Mouse (Mus musculus) heart, postnatal 36 days (tissue): ENCODE results near the gene Mycbpap. TPM values are rescaled to one million over a fixed set of nuclear protein-coding genes. Genes with fewer than 3 reads are reported as not detected.

ENCODE experiments used
- DNase-seq, 2 experiments: peaks; one replicate each; pipeline ENCODE4 v3.0.0; 2021 to 2022
- intact Hi-C: fragments of 180-260 bp; cut with DNase I; formaldehyde crosslinking; loops from one replicate; pipeline ENCODE4 v1.15.1; 2025
- total RNA-seq, 2 experiments: library from RNA; stranded (reverse); gene quantifications; 2 replicates each; pipeline ENCODE4 v1.2.3; 2021

Gene Mycbpap
- total RNA-seq, 2 experiments from 2014 or later: 0.89 to 1.3 TPM

- no peak for DNase-seq
- intact Hi-C loops: no loop called here
These were observed 37.6 kb downstream of the Mycbpap start for GRCm38 (mm10) chr11:94483921-94484320.

GRCm38 (mm10) chr11:94483436-94483835 lies 38.1 kb downstream of the Mycbpap start:
- DNase-seq: no peak
- intact Hi-C loops: no loop called here

- DNase-seq: no peak
- intact Hi-C loops: no loop called here
These were observed 38.8 kb downstream of the Mycbpap start for GRCm38 (mm10) chr11:94482738-94483137.

- peak in 1 of 2 experiments; percentile 39 for DNase-seq
- intact Hi-C loops: no loop called here
These were observed 39.6 kb downstream of the Mycbpap start for GRCm38 (mm10) chr11:94481963-94482362.

- intact Hi-C loops: no loop called here
- no peak for DNase-seq
These were observed 41.2 kb downstream of the Mycbpap start for GRCm38 (mm10) chr11:94480382-94480781.

- intact Hi-C loops: no loop called here
- no peak for DNase-seq
These were observed 43.9 kb downstream of the Mycbpap start for GRCm38 (mm10) chr11:94477651-94478050.

GRCm38 (mm10) chr11:94475722-94476121 lies 45.8 kb downstream of the Mycbpap start:
- intact Hi-C loops: no loop called here
- no peak for DNase-seq

- no peak for DNase-seq
- intact Hi-C loops: no loop called here
These were observed 47.0 kb downstream of the Mycbpap start for GRCm38 (mm10) chr11:94474544-94474910.

GRCm38 (mm10) chr11:94473707-94474543 lies 47.6 kb downstream of the Mycbpap start, which contains the start of gene Cacna1g:
Gene Cacna1g, minus strand, starts transcription at chr11:94474198.
- intact Hi-C loops: no loop called here

GRCm38 (mm10) chr11:94472916-94473706 lies 48.4 kb downstream of the Mycbpap start:
- DNase-seq: no peak
- intact Hi-C loops: no loop called here

More at GRCm38 (mm10) chr11:94473707-94474543, 47.6 kb downstream of the Mycbpap start, which contains the start of gene Cacna1g:
- DNase-seq: peak; percentile 84 to 90

GRCm38 (mm10) chr11:94472585-94472915 lies 49.0 kb downstream of the Mycbpap start:
- no peak for DNase-seq
- intact Hi-C loops: no loop called here

GRCm38 (mm10) chr11:94471740-94472584 lies 49.6 kb downstream of the Mycbpap start:
- DNase-seq: no peak
- intact Hi-C loops: no loop called here

- intact Hi-C loops: no loop called here
- DNase-seq: no peak
These were observed 51.2 kb downstream of the Mycbpap start for GRCm38 (mm10) chr11:94470391-94470790.

GRCm38 (mm10) chr11:94469136-94470064 lies 52.1 kb downstream of the Mycbpap start:
- intact Hi-C loops: no loop called here
- peak in 1 of 2 experiments; percentile 30 for DNase-seq

GRCm38 (mm10) chr11:94468582-94469064 lies 52.9 kb downstream of the Mycbpap start:
- DNase-seq: no peak
- intact Hi-C loops: no loop called here

- intact Hi-C loops: no loop called here
- no peak for DNase-seq
These were observed 55.1 kb downstream of the Mycbpap start for GRCm38 (mm10) chr11:94466333-94466855.

- intact Hi-C loops: no loop called here
- no peak for DNase-seq
These were observed 57.4 kb downstream of the Mycbpap start for GRCm38 (mm10) chr11:94464170-94464569.

- intact Hi-C loops: no loop called here
- no peak for DNase-seq
These were observed 59.7 kb downstream of the Mycbpap start for GRCm38 (mm10) chr11:94461856-94462255.

- DNase-seq: no peak
- intact Hi-C loops: no loop called here
These were observed 64.5 kb downstream of the Mycbpap start for GRCm38 (mm10) chr11:94457001-94457400.
